Mouse (Mus musculus) liver, embryonic 15.5 days (tissue): ENCODE results near the gene Gm11111. TPM values are rescaled to one million over a fixed set of nuclear protein-coding genes. Genes with fewer than 3 reads are reported as not detected.
"Not testable (repeated sequence)": the region's sequence is repeated elsewhere in the genome, so short reads cannot be mapped to it uniquely, and the experiment has no call there.

Experiments
- ATAC-seq: fragments of 200-750 bp; cut with Nextera tagmentation; 2 replicates; pipeline ENCODE4 v1.8.0; 2017; ENCODE audit warnings: moderate number of reproducible peaks, mild to moderate bottlenecking, moderate library complexity; ENCODE audit not compliant: insufficient read depth
- H3K27ac ChIP-seq: fragments of 300-500 bp; sonication (generic); replicated peaks from 2 replicates; pipeline ENCODE4 v1.5.1; 2015; ENCODE audit warnings: mild to moderate bottlenecking, inconsistent platforms
- H3K27me3 ChIP-seq: fragments of 300-500 bp; sonication (generic); 2 replicates; pipeline ENCODE4 v1.6.1; 2015; ENCODE audit warnings: mild to moderate bottlenecking, inconsistent platforms
- H3K36me3 ChIP-seq: fragments of 300-500 bp; sonication (generic); replicated peaks from 2 replicates; pipeline ENCODE4 v1.6.1; 2015; ENCODE audit warnings: moderate library complexity, mild to moderate bottlenecking, inconsistent platforms
- H3K4me1 ChIP-seq: fragments of 300-500 bp; sonication (generic); replicated peaks from 2 replicates; pipeline ENCODE4 v1.6.1; 2015; ENCODE audit warnings: inconsistent platforms
- H3K4me2 ChIP-seq: fragments of 300-500 bp; sonication (generic); 2 replicates; pipeline ENCODE4 v1.6.1; 2015; ENCODE audit warnings: moderate library complexity, mild to moderate bottlenecking, inconsistent platforms
- H3K4me3 ChIP-seq: fragments of 300-500 bp; sonication (generic); replicated peaks from 2 replicates; pipeline ENCODE4 v1.5.1; 2015; ENCODE audit warnings: mild to moderate bottlenecking, inconsistent platforms
- H3K9ac ChIP-seq: fragments of 300-500 bp; sonication (generic); 2 replicates; pipeline ENCODE4 v1.6.1; 2015; ENCODE audit warnings: moderate library complexity, mild to moderate bottlenecking, inconsistent platforms
- H3K9me3 ChIP-seq: fragments of 300-500 bp; sonication (generic); replicated peaks from 2 replicates; pipeline ENCODE4 v1.6.1; 2016; ENCODE audit warnings: inconsistent platforms
- WGBS: fragments of 180-500 bp; shearing (Covaris S2); methylation state at CpG from one replicate; pipeline ENCODE4 v1.1.7; 2015; ENCODE audit warnings: mixed read lengths; ENCODE audit not compliant: insufficient replicate concordance; 5-methylcytosine and 5-hydroxymethylcytosine counted together
- polyA plus RNA-seq: library from polyadenylated mRNA; unstranded; fragments of >200 nt; fragmentation: Nextera tagmentation; extraction: Ambion mirVana; gene quantifications from 2 replicates; pipeline ENCODE4 v1.2.1, GENCODE M21; 2015

The Gm11111 gene
- polyA plus RNA-seq, 1 experiment from 2014 or later, result not detected

DNA sequence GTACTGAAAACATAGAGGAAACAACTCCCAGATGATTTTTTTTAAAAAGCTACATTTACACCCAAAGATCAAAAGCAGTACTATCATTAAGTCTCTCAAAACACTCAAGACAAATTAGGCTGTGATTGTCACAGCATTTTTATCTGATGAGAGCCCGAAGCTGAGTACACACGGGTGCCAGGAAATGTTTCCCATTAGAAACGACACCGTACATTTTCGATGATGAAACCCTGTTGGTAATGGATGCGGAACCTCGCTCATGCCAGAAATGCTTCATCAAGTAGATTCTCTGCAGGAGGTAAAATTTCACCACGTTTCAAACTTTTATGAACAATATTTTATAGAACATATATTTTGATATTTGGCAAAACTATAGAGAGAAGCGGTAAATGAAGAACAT, 10.3 kb downstream of the Gm11111 start:
- 65% methylated on average over 9 of the region's 9 CpGs for WGBS
- H3K4me2 ChIP-seq, result no peak overlapping the region

DNA sequence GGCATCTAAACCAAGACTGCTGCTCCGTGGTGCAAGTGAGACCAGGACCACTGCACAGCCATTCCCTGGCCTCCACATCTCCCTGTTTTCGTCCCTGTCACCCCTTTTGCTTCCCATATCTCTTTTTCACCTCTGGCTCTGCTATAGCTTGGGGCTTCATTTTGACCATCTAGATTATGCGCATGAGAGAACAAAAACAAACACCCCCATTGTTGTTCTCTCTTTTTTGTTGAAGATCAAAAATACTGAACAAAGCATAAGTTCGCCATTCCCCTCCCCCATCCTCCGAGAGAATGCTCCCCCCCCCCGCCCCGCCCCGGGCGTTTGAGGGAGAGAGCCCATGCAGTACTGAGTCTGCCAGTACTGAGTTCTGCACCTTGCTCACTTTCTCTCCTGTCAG, 11.3 kb downstream of the Gm11111 start:
- no peaks in the 10 kb centered on the region for H3K4me1 ChIP-seq
- H3K4me3 ChIP-seq, result no peak overlapping the region
- no peaks in the 10 kb centered on the region for H3K36me3 ChIP-seq
- H3K27ac ChIP-seq, result no peak overlapping the region
- no peaks in the 10 kb centered on the region for H3K27me3 ChIP-seq
- no peak overlapping the region for H3K9ac ChIP-seq
- no peak overlapping the region for H3K4me2 ChIP-seq
- no peak for ATAC-seq
- H3K9me3 ChIP-seq, result no peaks in the 10 kb centered on the region
- WGBS, result 67% methylated on average over 9 of the region's 9 CpGs

More for the DNA sequence above, 10.3 kb downstream of the Gm11111 start:
- ATAC-seq, result no peak
- Histone ChIP-seq H3K27ac (no peak overlapping the region), H3K36me3 (no peaks in the 10 kb centered on the region), H3K4me1 (no peaks in the 10 kb centered on the region), H3K9me3 (no peaks in the 10 kb centered on the region), H3K4me3 (no peak overlapping the region), H3K9ac (no peak overlapping the region), H3K27me3 (no peaks in the 10 kb centered on the region)

DNA sequence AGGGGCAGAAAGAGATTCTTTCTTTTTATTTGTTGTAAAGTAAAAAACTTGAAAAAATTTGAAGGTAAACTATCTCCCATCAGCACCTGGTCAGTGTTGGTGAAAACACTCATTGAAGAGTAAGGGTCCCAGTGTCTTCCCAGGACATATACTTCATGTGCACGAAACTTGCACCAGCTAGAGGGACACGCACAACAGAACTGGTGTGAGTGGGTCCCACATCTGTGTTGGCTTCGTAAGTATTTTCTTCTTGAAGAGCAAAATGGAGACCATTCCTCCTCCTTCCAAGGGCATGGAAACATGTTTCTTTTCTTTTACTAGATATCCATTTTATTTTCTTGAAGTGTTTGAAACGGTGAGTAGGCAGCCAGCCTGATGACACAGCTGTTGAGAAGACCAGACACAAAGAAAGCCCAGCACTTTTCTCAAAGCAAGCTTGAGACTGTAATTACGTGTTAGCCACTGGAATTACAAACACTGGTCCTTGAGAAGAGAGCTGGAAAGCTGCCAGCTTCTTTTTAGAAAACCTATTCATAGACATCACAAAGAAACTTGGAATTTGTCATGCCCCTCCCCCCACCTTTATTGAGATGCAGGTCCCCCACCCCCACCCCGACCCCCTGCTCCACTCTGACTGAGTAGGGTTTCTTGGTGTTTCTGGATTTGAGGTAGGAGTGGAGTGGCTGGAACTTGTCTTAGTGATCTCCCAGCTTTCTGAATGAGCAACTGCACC, 14.1 kb downstream of the Gm11111 start:
- 58% methylated on average over 6 of the region's 6 CpGs for WGBS
- no peaks in the 10 kb centered on the region for H3K9me3 ChIP-seq
- H3K4me3 ChIP-seq, result no peak overlapping the region
- ATAC-seq, result no peak
- no peaks in the 10 kb centered on the region for H3K4me1 ChIP-seq
- no peaks in the 10 kb centered on the region for H3K36me3 ChIP-seq
- no peak overlapping the region for H3K4me2 ChIP-seq
- H3K27me3 ChIP-seq, result no peaks in the 10 kb centered on the region
- H3K27ac ChIP-seq, result no peak overlapping the region
- no peak overlapping the region for H3K9ac ChIP-seq

DNA sequence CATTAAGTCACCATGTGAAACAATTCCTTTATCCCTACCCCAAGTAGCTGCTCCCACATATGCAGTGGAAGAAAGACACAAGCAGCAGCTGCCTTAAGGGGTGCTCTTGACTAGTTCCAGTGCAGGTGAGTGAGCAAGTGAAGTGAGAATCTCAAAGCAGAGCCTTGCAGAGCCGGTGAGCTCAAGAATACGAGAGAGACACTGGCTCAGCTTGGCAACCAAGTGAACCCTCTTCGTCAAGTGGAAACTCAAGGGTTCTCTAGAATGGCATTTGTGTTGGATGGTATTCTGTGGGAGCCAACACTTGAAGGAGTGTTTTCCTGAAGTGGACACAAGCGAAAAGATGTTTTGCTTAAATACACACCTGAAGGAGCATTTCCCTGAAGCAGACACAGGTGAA, 16.0 kb downstream of the Gm11111 start:
- ATAC-seq, result no peak
- H3K4me3 ChIP-seq, result no peak overlapping the region
- no peaks in the 10 kb centered on the region for H3K4me1 ChIP-seq
- no peaks in the 10 kb centered on the region for H3K27me3 ChIP-seq
- no peaks in the 10 kb centered on the region for H3K9me3 ChIP-seq
- no peak overlapping the region for H3K27ac ChIP-seq
- H3K4me2 ChIP-seq, result no peak overlapping the region
- no peak overlapping the region for H3K9ac ChIP-seq
- 59% methylated on average over 4 of the region's 4 CpGs for WGBS
- H3K36me3 ChIP-seq, result no peaks in the 10 kb centered on the region

GRCm38 (mm10) chr5:98569029-98569513, 16.6 kb downstream of the Gm11111 start:
- Histone ChIP-seq H3K4me3 (no peak overlapping the region), H3K4me1 (no peaks in the 10 kb centered on the region), H3K36me3 (no peaks in the 10 kb centered on the region), H3K27me3 (no peaks in the 10 kb centered on the region), H3K27ac (no peak overlapping the region), H3K9me3 (no peaks in the 10 kb centered on the region), H3K4me2 (no peak overlapping the region), H3K9ac (no peak overlapping the region)
- no peak for ATAC-seq
- 19% methylated on average over 3 of the region's 3 CpGs for WGBS

DNA sequence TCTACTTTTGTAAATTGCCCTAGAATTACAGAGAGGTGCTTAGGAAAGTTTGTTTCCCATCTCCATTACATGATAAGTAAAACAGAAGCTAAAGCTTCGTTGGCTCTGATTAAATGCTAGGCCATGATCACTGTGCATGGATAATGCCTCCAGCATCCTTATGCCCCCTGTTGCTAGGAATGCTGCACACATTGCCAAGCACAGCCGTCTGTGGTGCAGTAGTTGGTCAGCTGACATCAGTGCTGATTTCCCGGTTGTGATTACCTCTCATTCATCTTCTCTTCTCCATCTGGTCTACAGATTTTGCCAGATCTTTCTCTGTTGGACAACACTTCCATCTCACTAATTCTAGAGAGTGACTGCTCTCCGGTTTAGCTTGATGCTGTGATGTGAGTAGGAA, 19.9 kb downstream of the Gm11111 start:
- H3K27ac ChIP-seq, result no peak overlapping the region
- H3K4me3 ChIP-seq, result no peak overlapping the region
- H3K4me2 ChIP-seq, result no peak overlapping the region
- WGBS, result 47% methylated on average over 4 of the region's 4 CpGs
- no peaks in the 10 kb centered on the region for H3K9me3 ChIP-seq
- no peak overlapping the region for H3K9ac ChIP-seq
- no peaks in the 10 kb centered on the region for H3K36me3 ChIP-seq
- ATAC-seq, result no peak
- no peaks in the 10 kb centered on the region for H3K4me1 ChIP-seq
- no peaks in the 10 kb centered on the region for H3K27me3 ChIP-seq

- H3K4me2 ChIP-seq, result no peak overlapping the region
- H3K9ac ChIP-seq, result no peak overlapping the region
- no peaks in the 10 kb centered on the region for H3K4me1 ChIP-seq
- WGBS, result 59% methylated on average over 12 of the region's 12 CpGs
- no peak overlapping the region for H3K27ac ChIP-seq
- H3K9me3 ChIP-seq, result no peaks in the 10 kb centered on the region
- no peak overlapping the region for H3K4me3 ChIP-seq
- H3K27me3 ChIP-seq, result no peaks in the 10 kb centered on the region
- H3K36me3 ChIP-seq, result no peaks in the 10 kb centered on the region
- ATAC-seq, result no peak
Measured at GRCm38 (mm10) chr5:98574711-98575470, 22.4 kb downstream of the Gm11111 start.

DNA sequence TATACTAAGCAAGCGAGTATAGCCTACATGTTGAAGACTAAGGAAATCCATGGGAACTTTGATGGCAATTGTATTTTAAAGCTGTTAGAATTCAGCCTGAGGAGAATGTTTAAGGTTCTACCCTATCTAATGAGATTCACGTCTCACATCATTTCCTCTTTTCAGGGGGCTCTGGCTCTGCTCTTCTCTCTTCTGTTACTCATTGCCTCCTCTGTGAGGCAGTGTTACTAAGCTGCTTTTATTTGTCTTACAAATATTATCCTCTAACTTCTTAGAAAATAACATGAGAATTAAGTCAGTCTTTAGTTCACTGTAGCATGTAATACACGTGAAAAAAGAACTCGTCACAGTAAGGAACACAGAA, 23.0 kb downstream of the Gm11111 start:
- Histone ChIP-seq H3K27ac (no peak overlapping the region), H3K9me3 (no peaks in the 10 kb centered on the region), H3K4me1 (no peaks in the 10 kb centered on the region), H3K27me3 (no peaks in the 10 kb centered on the region), H3K9ac (no peak overlapping the region), H3K4me2 (no peak overlapping the region), H3K36me3 (no peaks in the 10 kb centered on the region), H3K4me3 (no peak overlapping the region)
- 56% methylated on average over 4 of the region's 4 CpGs for WGBS
- ATAC-seq, result no peak

DNA sequence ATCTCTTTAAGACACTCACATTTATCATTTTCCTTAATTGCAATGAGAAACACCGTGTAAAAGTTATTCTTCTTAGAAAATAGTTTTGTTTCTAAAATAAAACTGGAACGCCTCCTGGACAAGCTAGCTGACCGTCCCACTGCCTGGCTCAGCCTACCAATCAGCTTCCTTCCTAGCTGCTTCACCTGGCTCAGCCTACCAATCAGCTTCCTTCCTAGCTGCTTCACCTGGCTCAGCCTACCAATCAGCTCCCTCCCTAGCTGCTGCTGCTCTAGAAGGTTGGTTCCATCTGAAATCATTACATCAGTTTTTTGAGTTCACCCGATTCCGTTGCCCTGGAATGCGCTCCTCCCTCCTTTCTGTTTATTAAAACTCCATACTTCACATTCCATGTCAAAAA, 24.0 kb downstream of the Gm11111 start:
- not testable (repeated sequence) for H3K4me1 ChIP-seq, H3K4me3 ChIP-seq, H3K4me2 ChIP-seq, H3K9me3 ChIP-seq, H3K9ac ChIP-seq, H3K36me3 ChIP-seq, ATAC-seq, H3K27ac ChIP-seq, H3K27me3 ChIP-seq
- 62% methylated on average over 6 of the region's 6 CpGs for WGBS

DNA sequence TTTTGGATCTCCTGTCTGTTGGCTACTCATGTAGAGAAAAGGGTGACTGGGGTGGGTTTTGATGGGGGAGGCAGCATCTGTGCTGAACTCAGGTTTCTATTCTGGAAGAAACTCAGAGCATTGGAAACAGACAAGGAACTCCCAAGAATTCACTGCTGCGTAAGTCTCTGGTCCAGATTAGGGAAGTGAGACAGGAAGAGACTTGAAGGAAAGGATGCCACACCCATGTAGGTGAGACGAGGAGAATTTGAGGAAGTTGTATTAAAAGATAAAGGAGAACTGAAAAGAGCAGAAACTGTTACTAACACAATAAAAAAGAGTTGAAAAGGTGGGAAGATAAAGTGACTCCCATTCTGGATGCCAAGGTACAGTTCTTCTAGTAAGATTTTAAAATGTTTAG, 25.9 kb downstream of the Gm11111 start:
- H3K27ac ChIP-seq, result no peak overlapping the region
- ATAC-seq, result no peak
- WGBS, result 18% methylated on average over 2 of the region's 2 CpGs

GRCm38 (mm10) chr5:98580811-98581210, 28.3 kb downstream of the Gm11111 start:
- no peaks in the 10 kb centered on the region for H3K36me3 ChIP-seq
- no peak overlapping the region for H3K4me3 ChIP-seq
- H3K27ac ChIP-seq, result no peak overlapping the region
- no peak overlapping the region for H3K4me2 ChIP-seq
- H3K4me1 ChIP-seq, result no peaks in the 10 kb centered on the region
- WGBS, result 52% methylated on average over 5 of the region's 5 CpGs
- no peaks in the 10 kb centered on the region for H3K9me3 ChIP-seq
- H3K9ac ChIP-seq, result no peak overlapping the region
- no peak for ATAC-seq
- no peaks in the 10 kb centered on the region for H3K27me3 ChIP-seq

More for the DNA sequence above, 25.9 kb downstream of the Gm11111 start:
- Histone ChIP-seq H3K36me3 (no peaks in the 10 kb centered on the region), H3K27me3 (no peaks in the 10 kb centered on the region), H3K4me2 (no peak overlapping the region), H3K9ac (no peak overlapping the region), H3K4me3 (no peak overlapping the region), H3K9me3 (no peaks in the 10 kb centered on the region), H3K4me1 (no peaks in the 10 kb centered on the region)
